Mouse (Mus musculus) C2C12 (cell line): Measurements from ENCODE around the gene Fem1a.

ENCODE experiments used
- CEBPB ChIP-seq: IDR thresholded peaks from one replicate; pipeline ENCODE4 v1.6.1; 2011; ENCODE audit warnings: low read depth, mild to moderate bottlenecking, control low read depth, moderate library complexity
- CTCF ChIP-seq: IDR thresholded peaks from one replicate; pipeline ENCODE4 v1.5.1; 2011; ENCODE audit not compliant: control insufficient read depth, insufficient read depth, insufficient read length

DNA sequence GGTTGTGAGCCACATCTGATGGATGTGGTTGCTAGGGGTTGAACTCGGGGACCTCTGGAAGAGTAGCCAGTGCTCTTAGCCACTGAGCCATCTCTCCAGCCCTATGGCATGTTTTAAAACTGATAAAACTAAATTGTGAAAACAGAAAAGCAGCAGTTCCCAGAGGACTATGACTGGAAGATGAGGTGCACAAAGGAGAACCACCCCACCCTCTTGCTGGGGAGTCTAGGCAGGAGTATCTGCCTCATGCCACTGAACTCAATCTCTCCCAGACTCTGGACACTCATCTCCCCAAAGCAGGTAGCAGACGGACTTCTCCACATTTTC is 20.9 kb downstream of the Fem1a start:
- TF ChIP-seq CTCF (no peak), CEBPB (no peak)
